Comparison of ENCODE assay signal across 12 mouse cellular contexts in genomic region chr7:37689561-37690305, GRCm38 (mm10).
DNase-seq lines count a peak whose midpoint lies in the region; ATAC-seq and TF ChIP-seq lines count a peak whose summit lies in the region.
"Had no signal": no experiment of that assay in that cellular context is flagged by ENCODE, and none has a peak within 500 bp of the region (broad histone marks: within the 10 kb centered on the region; RNA-seq: fewer than 3 reads in every experiment).

No protein-coding gene starts in this region.

- no peaks in the 10 kb centered on the region for H3K9me3 ChIP-seq in heart, embryonic 14.5 days (ENCODE audit: control insufficient read depth, low read length)
- H3K9me3 ChIP-seq in forebrain, embryonic 10.5 days = 0 out of 2 replicates have a peak, but pooled peaks cover 2% of the 10 kb centered on the region
- H3K9me3 ChIP-seq in lung, postnatal 0 days (ENCODE audit: low read length) = no peaks in the 10 kb centered on the region
- H3K9me3 ChIP-seq: heart, embryonic 10.5 days had no signal

- no peak for TF ChIP-seq EP300 in lung, postnatal 0 days (IDR thresholded peaks at IDR 0.05)

- H3K4me2 ChIP-seq in heart, embryonic 14.5 days (ENCODE audit: low read length) = peak overlapping the region; percentile 11
- H3K4me2 ChIP-seq in lung, postnatal 0 days (replicated peaks; ENCODE audit: low read depth, low read length) = no peak overlapping the region

- H3K4me3 ChIP-seq in heart, embryonic 14.5 days (ENCODE audit: control insufficient read depth in 1 of 2, insufficient read depth in 1 of 2, low read depth in 1 of 2, low read length in 2 of 2) = no peak overlapping the region
- H3K4me3 ChIP-seq in forebrain, embryonic 10.5 days = peak overlapping the region; percentile 34
- no peak overlapping the region for H3K4me3 ChIP-seq in lung, postnatal 0 days (ENCODE audit: low read depth, low read length)
- H3K4me3 ChIP-seq: heart, embryonic 10.5 days; megakaryocyte, embryonic 14.5 days had no signal

- 55% methylated on average over 23 of the region's 23 CpGs for WGBS in heart, embryonic 14.5 days
- 25% methylated on average over 23 of the region's 23 CpGs for WGBS in forebrain, embryonic 10.5 days
- 65% methylated on average over 23 of the region's 23 CpGs for WGBS in lung, postnatal 0 days

- peaks cover 3 to 9% of the 10 kb centered on the region in 2 experiments; a peak in 3 of 4 replicates for H3K4me1 ChIP-seq in heart, embryonic 14.5 days (ENCODE audit: control insufficient read depth in 2 of 2, insufficient read depth in 2 of 2, low read length in 2 of 2)
- H3K4me1 ChIP-seq in forebrain, embryonic 10.5 days = peaks cover 70% of the 10 kb centered on the region
- H3K4me1 ChIP-seq in lung, postnatal 0 days (ENCODE audit: insufficient read depth, low read depth, low read length) = no peaks in the 10 kb centered on the region
- H3K4me1 ChIP-seq: megakaryocyte, embryonic 14.5 days had no signal

- no peak overlapping the region for H3K9ac ChIP-seq in heart, embryonic 14.5 days (ENCODE audit: low read length)
- no peak overlapping the region for H3K9ac ChIP-seq in lung, postnatal 0 days (replicated peaks; ENCODE audit: low read depth)

- intact Hi-C loops in heart, postnatal 14 days (cut with DNase I) = no loop called here
- intact Hi-C loops in gastrocnemius, postnatal 14 days (cut with DNase I; ENCODE audit: low total_unique reads) = no loop called here

- no peak overlapping the region for H3K27ac ChIP-seq in heart, embryonic 14.5 days (replicated peaks in 1 of 2; ENCODE audit: control insufficient read depth in 1 of 2, insufficient read depth in 1 of 2, low read depth in 2 of 2, low read length in 2 of 2)
- peak overlapping the region; percentile 87 for H3K27ac ChIP-seq in forebrain, embryonic 10.5 days
- H3K27ac ChIP-seq in lung, postnatal 0 days (ENCODE audit: low read length) = no peak overlapping the region
- H3K27ac ChIP-seq: heart, embryonic 10.5 days had no signal

- DNase-seq in heart, postnatal 14 days = no peak
- peak; percentile 75 for DNase-seq in forebrain, embryonic 10.5 days (ENCODE audit: extremely low spot score, low spot score)
- DNase-seq in mesoderm, embryonic 11.5 days (ENCODE audit: low read depth, low spot score) = peak; percentile 72
- DNase-seq in retina, postnatal 1 day = peak; percentile 95
- DNase-seq in gastrocnemius, postnatal 14 days = no peak
- DNase-seq in spleen, postnatal 14 days (ENCODE audit: low spot score in 2 of 2) = no peak
- DNase-seq in lung, postnatal 0 days (ENCODE audit: low spot score) = no peak
- DNase-seq: right cerebral cortex, postnatal 14 days had no signal

- no peaks in the 10 kb centered on the region for H3K36me3 ChIP-seq in heart, embryonic 14.5 days (ENCODE audit: control insufficient read depth, insufficient read depth, low read length)
- peaks cover 3% of the 10 kb centered on the region; the same call in 1 of the 2 replicates for H3K36me3 ChIP-seq in forebrain, embryonic 10.5 days (replicated peaks)
- H3K36me3 ChIP-seq in lung, postnatal 0 days (ENCODE audit: insufficient read depth, low read length) = no peaks in the 10 kb centered on the region
- H3K36me3 ChIP-seq: heart, embryonic 10.5 days had no signal

- H3K27me3 ChIP-seq in heart, embryonic 14.5 days (ENCODE audit: control insufficient read depth, insufficient read depth, low read length) = no peaks in the 10 kb centered on the region
- peaks cover 8% of the 10 kb centered on the region; the same call in 1 of the 2 replicates for H3K27me3 ChIP-seq in forebrain, embryonic 10.5 days (ENCODE audit: poor library complexity, severe bottlenecking)
- no peaks in the 10 kb centered on the region for H3K27me3 ChIP-seq in lung, postnatal 0 days (replicated peaks; ENCODE audit: insufficient read depth, low read length)
- H3K27me3 ChIP-seq: megakaryocyte, embryonic 14.5 days had no signal

- ATAC-seq in heart, embryonic 14.5 days (ENCODE audit: insufficient number of reproducible peaks, insufficient read depth, low FRiP score, low read depth) = no peak
- ATAC-seq in lung, postnatal 0 days = no peak
- ATAC-seq: CD4-positive, CD25-positive, alpha-beta regulatory T cell, adult 4 months had no signal

- TF ChIP-seq CTCF in lung, postnatal 0 days (IDR thresholded peaks at IDR 0.05) = no peak

Comparison
In these comparisons a context has a peak if more than half of its experiments do, and no peak if none do; other contexts are left out.
1. DNase-seq: peak in forebrain, embryonic 10.5 days (single experiment), mesoderm, embryonic 11.5 days (single experiment) and retina, postnatal 1 day (single experiment); none in heart, postnatal 14 days (0 of 2), gastrocnemius, postnatal 14 days (single experiment), spleen, postnatal 14 days (0 of 2) and lung, postnatal 0 days (single experiment).